Mouse (Mus musculus) MEL (cell line): ENCODE data around the gene Dhrs7b.

Experiments
- CTCF ChIP-seq, 3 experiments: IDR thresholded peaks in 2 of 3; conservative IDR thresholded peaks in 1 of 3; 2 replicates each; pipeline ENCODE4 v1.5.1; 2011 to 2012; ENCODE audit warnings: low read length in 3 of 3, low read depth in 2 of 3, mild to moderate bottlenecking in 2 of 3, improper control_type of control experiment in 1 of 3, inconsistent platforms in 1 of 3, mixed read lengths in 1 of 3, moderate library complexity in 1 of 3; ENCODE audit not compliant: control insufficient read depth in 1 of 3, insufficient read depth in 1 of 3, poor library complexity in 1 of 3, severe bottlenecking in 1 of 3
- POLR2A ChIP-seq, 2 experiments: IDR thresholded peaks; 2 replicates each; pipeline ENCODE4 v1.6.1; 2011 to 2012; ENCODE audit warnings: low read length in 2 of 2, mild to moderate bottlenecking in 2 of 2, control low read depth in 1 of 2, improper control_type of control experiment in 1 of 2, low read depth in 1 of 2, moderate library complexity in 1 of 2; ENCODE audit not compliant: control insufficient read depth in 1 of 2, insufficient read depth in 1 of 2, poor library complexity in 1 of 2
- TAL1 ChIP-seq: IDR thresholded peaks from 2 replicates; pipeline ENCODE4 v1.6.1; 2012; ENCODE audit warnings: mild to moderate bottlenecking, inconsistent platforms, low read length, moderate library complexity, mixed read lengths
- USF2 ChIP-seq, 2 experiments: IDR thresholded peaks; 2 replicates each; pipeline ENCODE4 v1.6.1; 2011 to 2012; ENCODE audit warnings: improper control_type of control experiment in 2 of 2, low read length in 2 of 2, borderline replicate concordance in 1 of 2, inconsistent platforms in 1 of 2, low read depth in 1 of 2, mild to moderate bottlenecking in 1 of 2; ENCODE audit not compliant: insufficient read depth in 1 of 2

- TF ChIP-seq CTCF (IDR thresholded peaks at IDR 0.05 in 2 of 3, conservative IDR thresholded peaks at IDR 0.05 in 1 of 3; ENCODE audit: control insufficient read depth in 1 of 3, insufficient read depth in 1 of 3, low read depth in 2 of 3, low read length in 3 of 3, poor library complexity in 1 of 3, severe bottlenecking in 1 of 3), result no peak
- no peak for TF ChIP-seq TAL1
- TF ChIP-seq POLR2A (IDR thresholded peaks at IDR 0.05; ENCODE audit: control insufficient read depth in 1 of 2, insufficient read depth in 1 of 2, low read depth in 1 of 2, low read length in 2 of 2, poor library complexity in 1 of 2), result no peak
- no peak for TF ChIP-seq USF2 (IDR thresholded peaks at IDR 0.05; ENCODE audit: borderline replicate concordance in 1 of 2, insufficient read depth in 1 of 2, low read depth in 1 of 2, low read length in 2 of 2)
Observed at GRCm38 (mm10) chr11:60837644-60838406, 7.4 kb downstream of the Dhrs7b start.
